Mouse (Mus musculus): Measurements from ENCODE around the gene Nfix. TPM values are rescaled to one million over a fixed set of nuclear protein-coding genes. Genes with fewer than 3 reads are reported as not detected.

Nfix gene
- polyA plus RNA-seq, 1 experiment from 2014 or later = 11.7 TPM

GRCm38 (mm10) chr8:84759126-84759525 lies 41.0 kb downstream of the Nfix start:
- Histone ChIP-seq H3K9me3 (no peaks in the 10 kb centered on the region), H3K4me3 (no peak overlapping the region), H3K4me2 (no peak overlapping the region), H3K27ac (replicated peaks) (no peak overlapping the region), H3K9ac (no peak overlapping the region), H3K4me1 (peaks cover 16% of the 10 kb centered on the region), H3K36me3 (peaks cover 27% of the 10 kb centered on the region; the same call in 1 of the 2 replicates), H3K27me3 (replicated peaks) (peaks cover 44% of the 10 kb centered on the region)
- 63% methylated on average over 7 of the region's 7 CpGs for WGBS
- ATAC-seq (ENCODE audit: extremely low read depth, insufficient number of reproducible peaks, low FRiP score, low TSS enrichment) = no peak

DNA sequence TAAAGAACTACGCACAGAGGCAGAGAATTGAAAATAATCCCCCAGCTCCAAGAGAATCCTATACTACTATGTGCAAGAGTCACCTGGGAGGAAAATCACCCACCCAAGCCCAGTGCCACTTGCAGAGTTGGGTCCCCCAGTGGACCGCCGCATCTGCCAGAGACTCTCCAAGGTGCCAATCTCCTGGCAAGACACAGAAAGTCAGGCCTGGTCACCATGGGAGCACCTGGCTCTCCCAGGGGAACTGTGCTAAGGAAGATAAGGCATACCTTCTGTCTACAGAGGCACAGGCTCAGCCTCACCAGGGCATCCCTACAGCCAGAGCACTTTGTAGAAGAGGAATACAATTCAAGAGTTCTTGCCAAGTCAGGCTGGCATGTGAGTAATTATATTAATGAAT lies 41.8 kb downstream of the Nfix start:
- Histone ChIP-seq H3K27ac (replicated peaks) (no peak overlapping the region), H3K9ac (no peak overlapping the region), H3K4me3 (no peak overlapping the region), H3K4me1 (peaks cover 16% of the 10 kb centered on the region), H3K4me2 (no peak overlapping the region), H3K9me3 (no peaks in the 10 kb centered on the region), H3K36me3 (peaks cover 32% of the 10 kb centered on the region; the same call in 1 of the 2 replicates), H3K27me3 (replicated peaks) (peaks cover 45% of the 10 kb centered on the region)
- ATAC-seq (ENCODE audit: extremely low read depth, insufficient number of reproducible peaks, low FRiP score, low TSS enrichment) = no peak
- WGBS = 92% methylated on average over 3 of the region's 3 CpGs

DNA sequence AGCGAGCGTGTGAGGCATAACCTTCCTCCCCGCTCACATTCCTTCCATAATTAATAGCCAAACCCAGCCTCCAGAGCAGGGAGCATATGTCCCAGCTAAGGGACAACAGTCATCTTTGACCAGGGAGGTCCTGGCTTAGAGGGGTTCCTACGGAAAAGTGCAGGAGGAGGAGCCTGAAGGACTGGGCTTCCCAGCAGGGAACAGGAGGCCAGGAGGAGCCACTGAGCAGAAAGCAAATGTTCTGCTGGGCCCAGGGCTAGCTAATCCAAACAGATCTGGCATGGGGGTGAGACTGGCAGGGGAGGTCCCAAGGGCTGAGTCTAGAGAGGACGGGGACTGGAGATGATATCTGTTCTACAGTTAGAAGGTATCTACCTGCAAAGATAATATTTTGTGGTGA lies 42.6 kb downstream of the Nfix start:
- Histone ChIP-seq H3K27me3 (replicated peaks) (peaks cover 39% of the 10 kb centered on the region), H3K27ac (replicated peaks) (no peak overlapping the region), H3K4me2 (no peak overlapping the region; the same call in 1 of the 2 replicates), H3K9ac (0 out of 2 replicates have a peak overlapping the region, but pooled peaks have one; percentile 13), H3K9me3 (no peaks in the 10 kb centered on the region), H3K4me3 (no peak overlapping the region), H3K36me3 (peaks cover 27% of the 10 kb centered on the region; the same call in 1 of the 2 replicates), H3K4me1 (peaks cover 24% of the 10 kb centered on the region)
- 29% methylated on average over 5 of the region's 5 CpGs for WGBS
- no peak for ATAC-seq (ENCODE audit: extremely low read depth, insufficient number of reproducible peaks, low FRiP score, low TSS enrichment)

- no peak overlapping the region; the same call in 1 of the 2 replicates for H3K9ac ChIP-seq
- H3K27ac ChIP-seq (replicated peaks) = no peak overlapping the region
- 82% methylated on average over 6 of the region's 6 CpGs for WGBS
- ATAC-seq (ENCODE audit: extremely low read depth, insufficient number of reproducible peaks, low FRiP score, low TSS enrichment) = no peak
- peaks cover 33% of the 10 kb centered on the region for H3K36me3 ChIP-seq
- peaks cover 45% of the 10 kb centered on the region for H3K4me1 ChIP-seq
- no peaks in the 10 kb centered on the region for H3K9me3 ChIP-seq
- peaks cover 40% of the 10 kb centered on the region for H3K27me3 ChIP-seq (replicated peaks)
- H3K4me2 ChIP-seq = no peak overlapping the region
- H3K4me3 ChIP-seq = no peak overlapping the region
These were observed 47.2 kb downstream of the Nfix start for GRCm38 (mm10) chr8:84752734-84753582.

- Histone ChIP-seq H3K4me1 (peaks cover 68% of the 10 kb centered on the region), H3K4me3 (no peak overlapping the region), H3K27me3 (replicated peaks) (peaks cover 43% of the 10 kb centered on the region), H3K27ac (replicated peaks) (peak overlapping the region; percentile 20; the same call in 1 of the 2 replicates), H3K4me2 (no peak overlapping the region), H3K36me3 (peaks cover 16% of the 10 kb centered on the region), H3K9me3 (no peaks in the 10 kb centered on the region), H3K9ac (0 out of 2 replicates have a peak overlapping the region, but pooled peaks have one; percentile 45)
- 79% methylated on average over 16 of the region's 16 CpGs for WGBS
- no peak for ATAC-seq (ENCODE audit: extremely low read depth, insufficient number of reproducible peaks, low FRiP score, low TSS enrichment)
These were observed 50.6 kb downstream of the Nfix start for GRCm38 (mm10) chr8:84749519-84749918.

DNA sequence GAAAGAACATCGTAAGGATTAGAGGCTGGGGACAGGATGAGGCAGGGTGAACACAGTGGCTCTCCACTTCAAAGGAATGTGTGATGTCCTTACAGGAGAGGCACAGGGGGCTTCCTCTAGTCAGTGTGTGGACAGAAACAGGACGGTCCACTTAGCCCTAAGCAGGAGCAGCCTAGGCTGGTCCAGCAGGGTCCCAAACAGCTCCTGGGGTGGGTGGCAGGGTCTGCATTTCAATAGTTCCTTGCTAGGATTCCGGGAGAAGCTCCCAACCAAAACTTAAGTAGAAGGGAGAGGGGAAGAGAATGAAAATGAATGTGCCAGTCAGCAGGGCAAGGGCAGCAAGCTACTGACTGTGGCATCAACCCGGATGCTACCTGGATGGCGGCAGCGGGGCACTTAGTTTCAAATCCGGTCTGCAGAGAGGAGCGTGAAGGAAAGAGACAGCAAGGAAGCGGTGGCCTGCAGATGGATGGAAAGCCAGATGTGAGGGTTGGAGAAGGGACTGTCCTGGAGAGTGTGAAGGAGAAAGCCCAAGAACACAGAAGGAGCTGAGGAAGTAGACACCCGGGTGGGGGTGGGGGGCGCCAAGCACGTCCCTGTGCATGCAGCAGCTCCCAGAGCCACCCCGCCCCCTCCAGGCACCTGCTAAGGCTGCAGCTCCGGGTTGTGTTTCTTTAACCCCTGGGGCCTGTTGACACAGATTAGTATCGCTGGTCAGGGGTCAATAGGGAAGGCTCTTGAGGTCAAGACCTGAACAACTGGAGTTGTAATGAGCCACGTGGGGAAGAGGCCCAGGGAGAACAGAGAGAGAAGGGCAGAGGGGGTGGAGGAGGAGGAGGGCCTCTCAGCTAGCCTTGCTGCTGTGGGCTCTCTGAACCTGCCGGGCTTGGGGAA lies 54.9 kb downstream of the Nfix start:
- Histone ChIP-seq H3K4me2 (peak overlapping the region; percentile 63), H3K36me3 (0 out of 2 replicates have a peak, but pooled peaks cover 2% of the 10 kb centered on the region), H3K27me3 (replicated peaks) (peaks cover 37% of the 10 kb centered on the region), H3K9ac (peak overlapping the region; percentile 80), H3K4me3 (peak overlapping the region; percentile 13), H3K9me3 (no peaks in the 10 kb centered on the region), H3K4me1 (peaks cover 80% of the 10 kb centered on the region), H3K27ac (replicated peaks) (peak overlapping the region; percentile 95)
- ATAC-seq (ENCODE audit: extremely low read depth, insufficient number of reproducible peaks, low FRiP score, low TSS enrichment) = no peak
- WGBS = 12% methylated on average over 17 of the region's 17 CpGs

DNA sequence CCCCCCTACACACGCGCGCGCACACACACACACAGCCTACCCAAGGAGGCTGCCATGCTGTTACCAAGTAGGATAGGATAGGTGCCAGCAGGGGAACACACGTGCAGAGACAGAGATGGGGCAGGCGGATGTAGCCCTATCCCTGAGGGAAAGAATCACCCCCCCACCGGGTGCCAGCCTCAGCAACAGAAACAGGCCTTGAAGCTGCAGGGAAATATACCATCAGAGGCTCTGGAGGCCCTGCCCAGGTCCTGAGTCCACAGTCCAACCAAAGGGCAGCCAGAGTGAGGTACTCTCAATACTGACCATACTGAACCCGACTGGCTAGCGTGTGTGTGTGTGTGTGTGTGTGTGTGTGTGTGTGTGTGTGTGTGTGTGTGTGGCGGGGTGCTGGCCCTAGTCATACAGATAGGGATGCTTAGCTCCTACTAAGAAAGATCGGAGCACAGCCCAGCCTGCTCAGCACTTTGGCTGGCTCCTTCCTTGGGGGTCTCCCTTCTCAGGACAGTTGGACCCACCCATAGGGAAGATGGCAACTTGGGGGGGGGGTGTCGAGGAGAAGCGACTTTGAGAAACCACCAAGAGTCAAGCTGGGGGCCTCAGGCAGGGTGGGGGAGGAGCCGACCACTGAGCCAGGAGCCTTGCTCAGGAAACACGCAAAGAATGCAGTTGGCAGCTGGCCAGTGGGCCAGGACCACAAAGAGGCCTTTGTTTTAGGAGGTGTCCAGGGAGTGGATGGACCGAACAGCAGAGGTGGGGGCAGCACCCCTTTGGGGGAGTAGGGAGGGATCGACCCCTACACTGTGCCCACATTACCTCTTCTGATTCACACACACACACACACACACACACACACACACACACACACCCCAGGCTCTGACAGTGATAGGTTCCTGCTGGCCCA lies 56.4 kb downstream of the Nfix start:
- Histone ChIP-seq H3K36me3 (no peaks in the 10 kb centered on the region), H3K9me3 (no peaks in the 10 kb centered on the region), H3K4me1 (peaks cover 87% of the 10 kb centered on the region), H3K27ac (replicated peaks) (peak overlapping the region; percentile 95), H3K4me2 (peak overlapping the region; percentile 63), H3K27me3 (replicated peaks) (peaks cover 34% of the 10 kb centered on the region), H3K9ac (peak overlapping the region; percentile 80), H3K4me3 (peak overlapping the region; percentile 14; the same call in 1 of the 2 replicates)
- peak; percentile 20; the same call in 1 of the 2 replicates for ATAC-seq (ENCODE audit: extremely low read depth, insufficient number of reproducible peaks, low FRiP score, low TSS enrichment)
- WGBS = 14% methylated on average over 17 of the region's 17 CpGs

- 0 out of 2 replicates have a peak, but pooled peaks have one; percentile 1 for ATAC-seq (ENCODE audit: extremely low read depth, insufficient number of reproducible peaks, low FRiP score, low TSS enrichment)
- Histone ChIP-seq H3K27me3 (replicated peaks) (peaks cover 40% of the 10 kb centered on the region), H3K27ac (replicated peaks) (peak overlapping the region; percentile 95), H3K4me3 (peak overlapping the region; percentile 36), H3K36me3 (no peaks in the 10 kb centered on the region), H3K9me3 (no peaks in the 10 kb centered on the region), H3K9ac (peak overlapping the region; percentile 80), H3K4me2 (peak overlapping the region; percentile 63), H3K4me1 (peaks cover 92% of the 10 kb centered on the region)
- 14% methylated on average over 10 of the region's 10 CpGs for WGBS
These were observed 57.1 kb downstream of the Nfix start for GRCm38 (mm10) chr8:84743054-84743415.

GRCm38 (mm10) chr8:84742171-84743053 lies 57.7 kb downstream of the Nfix start:
- peak; percentile 23; the same call in 1 of the 2 replicates for ATAC-seq (ENCODE audit: extremely low read depth, insufficient number of reproducible peaks, low FRiP score, low TSS enrichment)
- 16% methylated on average over 32 of the region's 32 CpGs for WGBS
- H3K4me1 ChIP-seq = peaks cover 98% of the 10 kb centered on the region
- peak overlapping the region; percentile 36 for H3K4me3 ChIP-seq
- peak overlapping the region; percentile 95 for H3K27ac ChIP-seq (replicated peaks)
- H3K4me2 ChIP-seq = peak overlapping the region; percentile 63
- peaks cover 40% of the 10 kb centered on the region for H3K27me3 ChIP-seq (replicated peaks)
- no peaks in the 10 kb centered on the region for H3K9me3 ChIP-seq
- no peaks in the 10 kb centered on the region for H3K36me3 ChIP-seq
- H3K9ac ChIP-seq = peak overlapping the region; percentile 80
